Mouse (Mus musculus): Measurements from ENCODE around the gene Nrgn.

Nrgn gene

DNA sequence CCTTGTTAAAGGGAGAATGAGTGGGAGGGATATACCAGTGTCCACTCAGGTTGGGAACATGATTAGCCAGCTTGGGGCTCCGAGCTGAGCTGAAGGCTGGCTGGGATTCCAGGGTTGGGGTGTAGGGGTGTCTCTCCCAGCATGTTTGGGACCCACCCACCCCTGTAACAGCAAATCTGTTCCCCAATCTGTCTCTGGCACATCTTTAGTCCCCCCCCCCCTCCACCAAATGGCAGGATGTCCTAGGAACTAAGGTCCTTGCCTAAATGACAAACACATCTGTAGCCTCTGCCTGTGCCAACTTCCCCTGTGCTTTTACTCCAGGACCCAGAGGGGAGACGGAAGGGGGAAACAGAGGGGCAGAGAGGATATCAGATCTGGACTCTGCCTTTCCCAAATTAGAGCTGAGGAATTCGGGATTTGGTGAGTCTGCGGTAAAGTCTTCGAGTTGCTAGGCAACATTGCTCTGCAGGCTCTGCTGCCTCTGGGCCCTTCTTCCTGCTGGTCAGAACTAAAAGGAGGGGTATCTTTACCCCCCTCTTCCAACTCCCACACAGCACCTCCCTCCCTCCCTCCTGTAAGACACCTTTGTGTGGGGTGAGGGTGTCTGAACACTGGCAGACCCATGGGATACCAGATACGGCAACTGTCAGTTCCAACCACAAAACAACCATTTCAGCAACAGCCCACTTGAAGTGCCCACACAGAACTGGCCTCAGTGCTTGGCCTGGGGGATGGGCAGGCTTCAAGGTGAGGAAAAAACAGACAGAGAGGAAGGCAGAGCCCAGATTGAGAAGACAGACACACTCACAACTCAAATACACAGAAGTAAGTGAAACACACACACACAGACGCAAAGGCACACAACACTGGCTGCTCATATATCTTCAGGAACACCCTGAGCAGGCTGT lies 2.4 kb upstream of the Nrgn start, which contains the start of gene Siae:
TSS of gene Siae (plus strand) at position 861 of the 911 bp plus-strand sequence.
- DNase-seq (ENCODE audit: low spot score) = no peak

DNA sequence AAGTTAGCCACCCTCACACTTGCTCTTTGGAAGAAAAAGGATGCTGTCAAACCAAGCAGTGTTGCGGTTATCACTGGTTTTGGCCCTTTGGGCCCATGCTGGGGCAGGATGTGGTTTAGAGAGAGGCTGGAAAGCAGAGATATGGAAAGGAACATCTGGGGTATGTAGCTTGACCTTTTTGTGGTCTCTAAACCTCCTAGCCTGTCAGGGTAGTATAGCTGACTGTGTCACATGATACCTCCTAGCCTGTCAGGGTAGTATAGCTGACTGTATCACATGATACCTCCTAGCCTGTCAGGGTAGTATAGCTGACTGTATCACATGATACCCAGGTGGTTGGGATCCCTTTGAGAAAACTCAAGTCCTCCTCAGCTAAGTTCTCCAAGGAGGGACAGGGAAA lies 1.6 kb upstream of the Nrgn start:
- DNase-seq (ENCODE audit: low spot score) = no peak

DNA sequence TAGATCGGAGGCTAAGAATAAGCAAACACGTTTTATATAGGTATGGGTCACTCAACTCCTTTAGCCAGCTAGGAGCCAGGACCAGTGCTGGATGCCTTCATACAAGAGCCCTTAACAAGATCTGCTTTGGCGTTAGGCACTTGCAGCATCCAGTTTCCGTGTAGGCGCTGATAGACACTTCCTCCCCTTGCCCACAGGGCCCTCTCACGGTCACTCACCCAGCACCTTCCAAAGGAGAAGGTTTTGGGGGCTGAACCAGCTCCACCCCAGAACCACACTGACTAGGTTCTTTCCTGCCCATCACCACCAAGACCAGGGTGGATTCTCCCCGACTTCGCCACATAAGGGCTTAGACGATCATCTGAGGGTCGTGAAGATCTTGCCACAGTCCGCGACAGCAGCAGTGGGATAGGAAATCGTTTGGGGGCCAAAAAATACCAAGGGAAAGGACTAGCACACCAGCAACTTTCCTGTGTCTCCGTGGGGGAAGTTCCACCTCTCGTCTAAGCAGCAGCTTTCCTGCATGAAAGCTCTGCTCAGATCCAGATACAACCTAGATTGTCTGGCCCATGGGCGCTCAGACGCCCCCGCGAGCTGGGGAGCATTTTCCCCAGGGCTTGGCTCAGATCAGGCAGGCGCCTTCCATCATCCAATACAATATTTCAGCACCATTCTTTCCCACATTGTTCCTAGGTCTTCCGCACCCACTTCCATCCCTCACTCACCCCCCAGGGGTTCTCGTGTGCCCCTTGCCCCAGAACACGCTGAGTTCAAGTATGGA lies 763 bp downstream of the Nrgn start:
- no peak for DNase-seq (ENCODE audit: low spot score)

DNA sequence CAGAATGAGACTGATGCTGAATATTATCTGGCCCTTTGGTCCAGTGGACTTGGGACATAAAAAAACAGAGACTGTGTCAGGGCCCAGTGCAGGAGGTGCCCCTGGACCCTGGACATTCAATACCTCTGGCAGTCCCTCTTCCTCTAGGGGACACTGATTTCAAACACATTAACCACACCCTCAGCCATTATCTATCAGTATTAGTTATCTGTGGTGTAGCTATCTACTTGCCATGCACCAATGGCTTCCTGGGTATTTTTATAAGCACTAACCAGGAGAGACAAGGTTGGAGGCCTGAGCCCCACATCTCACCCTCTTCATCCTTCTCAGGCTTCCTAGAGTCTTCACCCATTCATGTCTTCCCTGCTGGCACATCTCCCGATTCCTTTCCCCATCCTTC lies 2.3 kb downstream of the Nrgn start:
- no peak for DNase-seq (ENCODE audit: low spot score)

DNA sequence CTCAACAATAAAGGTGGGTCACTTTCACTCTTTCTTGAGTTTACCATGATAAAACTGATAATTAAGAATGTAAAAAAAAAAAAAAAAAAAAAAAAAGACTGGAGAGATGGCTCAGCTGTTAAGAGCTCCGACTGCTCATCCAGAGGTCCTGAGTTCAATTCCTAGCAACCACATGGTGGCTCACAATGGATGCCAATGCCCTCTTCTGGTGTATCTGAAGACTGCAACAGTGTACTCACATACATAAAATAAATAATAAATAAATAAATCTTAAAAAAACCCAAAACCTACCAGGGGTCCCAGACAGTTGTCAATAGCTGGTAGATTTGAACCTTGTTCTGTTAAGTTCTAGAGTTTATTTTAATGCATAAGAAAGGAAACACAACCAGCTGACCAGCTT lies 5.8 kb downstream of the Nrgn start:
- DNase-seq (ENCODE audit: low spot score) = peak; percentile 14

- DNase-seq (ENCODE audit: low spot score) = peak; percentile 10
These were observed 6.8 kb downstream of the Nrgn start for GRCm38 (mm10) chr9:37545847-37546452.

- DNase-seq (ENCODE audit: low spot score) = peak; percentile 23
These were observed 7.5 kb downstream of the Nrgn start for GRCm38 (mm10) chr9:37545166-37545610.

GRCm38 (mm10) chr9:37544447-37545165 lies 8.1 kb downstream of the Nrgn start:
- DNase-seq (ENCODE audit: low spot score) = peak; percentile 75

GRCm38 (mm10) chr9:37543869-37544440 lies 8.7 kb downstream of the Nrgn start:
- peak; percentile 9 for DNase-seq (ENCODE audit: low spot score)

GRCm38 (mm10) chr9:37541851-37542642 lies 10.7 kb downstream of the Nrgn start:
- DNase-seq (ENCODE audit: low spot score) = no peak

DNA sequence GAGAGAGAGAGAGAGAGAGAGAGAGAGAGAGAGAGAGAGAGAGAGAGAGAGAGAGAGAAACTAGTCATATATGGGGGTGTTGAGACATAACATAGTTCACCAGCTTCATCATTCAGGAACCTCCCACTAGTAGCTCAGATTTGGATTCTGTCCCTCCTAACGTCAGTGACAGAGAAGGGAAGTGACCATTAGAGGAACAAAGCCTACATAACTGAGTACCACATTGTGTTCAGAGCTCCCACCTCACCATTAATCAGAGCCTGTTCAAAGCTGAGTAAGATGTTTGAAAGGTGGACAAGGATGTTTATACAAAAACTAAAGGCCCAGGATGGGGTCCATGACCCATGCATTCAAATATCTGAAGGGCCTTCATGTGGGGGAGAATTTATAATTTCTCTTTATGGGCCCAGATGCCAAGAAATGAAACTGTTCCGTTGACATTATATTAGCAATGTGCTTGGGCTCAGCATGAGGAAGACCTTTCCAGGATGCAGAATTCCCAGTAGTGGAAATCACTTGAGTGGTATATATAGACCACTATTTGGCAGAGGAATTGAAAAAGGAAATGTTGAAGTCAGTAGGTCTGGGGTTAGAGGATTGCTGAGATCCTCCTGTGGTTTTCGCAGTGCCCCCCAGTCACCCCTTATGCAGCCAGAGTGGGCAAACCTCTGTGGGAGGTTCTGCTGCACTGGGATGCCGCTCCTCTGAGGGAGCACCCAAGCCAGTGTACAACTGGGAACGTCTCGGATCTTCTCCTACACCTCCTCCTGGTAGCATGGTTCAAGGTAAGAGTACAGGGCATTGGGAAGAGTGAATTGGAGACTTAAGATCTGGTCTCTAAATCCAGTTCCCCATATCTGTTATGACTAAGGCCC lies 11.8 kb downstream of the Nrgn start:
- no peak for DNase-seq (ENCODE audit: low spot score)

DNA sequence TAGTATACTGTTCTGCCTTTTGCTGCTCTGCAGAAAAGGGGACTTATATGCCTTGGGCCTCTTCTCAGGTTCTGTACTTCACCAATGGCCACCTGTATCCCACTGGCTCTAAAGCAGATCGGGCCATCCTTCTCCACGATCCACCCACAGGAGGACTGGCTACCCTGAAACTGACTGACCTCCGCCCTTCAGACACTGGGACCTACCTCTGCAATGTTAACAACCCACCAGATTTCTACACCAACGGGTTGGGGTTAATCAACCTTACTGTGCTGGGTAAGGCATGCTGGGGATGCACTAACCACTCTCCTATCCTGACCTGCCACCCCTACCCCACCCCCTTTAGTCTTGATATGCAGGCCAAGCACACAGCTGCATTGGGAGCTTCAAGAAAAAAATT lies 12.5 kb downstream of the Nrgn start:
- DNase-seq (ENCODE audit: low spot score) = no peak

GRCm38 (mm10) chr9:37539170-37540025 lies 13.3 kb downstream of the Nrgn start, which contains the start of gene Vsig2:
Vsig2 (plus strand) TSS chr9:37539255.
- DNase-seq (ENCODE audit: low spot score) = no peak

- DNase-seq (ENCODE audit: low spot score) = peak; percentile 32
These were observed 14.9 kb downstream of the Nrgn start for GRCm38 (mm10) chr9:37537658-37538250.

DNA sequence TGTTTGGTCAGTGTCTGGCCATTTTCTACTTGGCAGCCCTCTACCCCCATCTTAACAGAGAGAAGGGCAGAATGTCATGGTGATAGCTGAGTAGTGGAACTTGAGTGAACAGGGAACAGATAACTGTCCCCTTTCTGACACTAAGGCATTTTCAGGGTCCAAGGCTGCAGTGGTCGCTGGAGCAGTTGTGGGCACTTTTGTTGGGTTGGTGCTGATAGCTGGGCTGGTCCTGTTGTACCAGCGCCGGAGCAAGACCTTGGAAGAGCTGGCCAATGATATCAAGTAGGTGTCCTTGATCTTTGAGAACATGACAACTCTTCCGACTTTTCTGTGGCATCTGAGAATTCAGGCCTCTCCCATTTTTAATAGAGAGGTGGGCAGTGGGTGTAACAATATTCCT lies 15.9 kb downstream of the Nrgn start:
- DNase-seq (ENCODE audit: low spot score) = no peak

DNA sequence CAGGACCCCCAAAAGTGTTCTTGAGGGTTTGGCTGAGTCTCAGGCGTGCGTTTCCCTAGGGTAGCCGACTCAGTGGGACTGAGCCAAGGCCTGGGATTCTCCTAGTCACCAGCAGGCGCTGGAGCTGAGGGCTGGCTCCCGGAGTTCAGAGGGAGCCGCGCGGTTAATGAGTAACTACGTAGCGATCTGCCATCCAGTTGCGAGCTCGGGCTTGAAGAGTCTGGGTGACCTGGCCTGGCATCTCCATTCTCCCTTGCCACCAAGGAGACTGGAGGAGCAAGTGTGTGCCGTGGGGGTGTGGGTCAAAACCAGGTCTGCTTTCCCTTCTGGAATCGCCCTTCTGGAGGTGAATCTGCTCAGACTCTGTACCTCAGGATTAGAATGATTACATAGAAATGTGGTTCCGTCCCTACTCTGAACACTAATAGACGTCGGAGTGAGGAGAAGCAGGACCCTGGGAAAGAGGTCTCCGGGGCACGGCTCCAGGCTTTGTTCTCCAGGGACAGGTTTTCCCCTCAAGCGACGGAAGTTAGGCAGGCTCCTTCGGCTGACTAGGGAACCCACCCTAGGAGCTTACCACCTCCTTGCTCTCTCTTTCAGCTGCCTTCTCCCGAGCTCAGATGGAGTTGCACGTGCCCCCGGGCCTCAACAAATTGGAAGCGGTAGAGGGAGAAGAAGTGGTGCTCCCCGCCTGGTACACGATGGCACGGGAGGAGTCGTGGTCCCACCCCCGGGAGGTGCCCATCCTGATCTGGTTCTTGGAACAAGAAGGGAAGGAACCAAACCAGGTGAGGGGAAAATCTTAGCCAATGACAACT lies 21.6 kb downstream of the Nrgn start:
- peak; percentile 81 for DNase-seq (ENCODE audit: low spot score)

Data from embryo, embryonic 10 days (tissue).